Mouse (Mus musculus): ENCODE measurements around the gene Olfr1130.
"Not testable (repeated sequence)": the region's sequence is repeated elsewhere in the genome, so short reads cannot be mapped to it uniquely, and the experiment has no call there.

Gene Olfr1130

GRCm38 (mm10) chr2:87605912-87606311, at the start of gene Olfr1130:
Gene Olfr1130, plus strand, starts transcription at chr2:87606212.
- DNase-seq: not testable (repeated sequence)

- not testable (repeated sequence) for DNase-seq
Measured at GRCm38 (mm10) chr2:87573602-87574001, 32.4 kb upstream of the Olfr1130 start, which contains the start of gene Olfr1129. Gene Olfr1129, plus strand, starts transcription at chr2:87573902.

- DNase-seq: no peak
Measured at GRCm38 (mm10) chr2:87626804-87627203, 20.8 kb downstream of the Olfr1130 start, which contains the start of gene Olfr1131. Gene Olfr1131, plus strand, starts transcription at chr2:87627104.

GRCm38 (mm10) chr2:87637435-87637834, 31.4 kb downstream of the Olfr1130 start, which contains the start of gene Olfr1132:
Gene Olfr1132, minus strand, starts transcription at chr2:87637535.
- no peak for DNase-seq

- no peak for DNase-seq
Measured at GRCm38 (mm10) chr2:87642441-87642840, 36.4 kb downstream of the Olfr1130 start.

- DNase-seq: no peak
Measured at GRCm38 (mm10) chr2:87647274-87647673, 41.3 kb downstream of the Olfr1130 start, which contains the start of gene Olfr1133. Gene Olfr1133, minus strand, starts transcription at chr2:87647374.

- DNase-seq: no peak
Measured at GRCm38 (mm10) chr2:87658360-87658759, 52.3 kb downstream of the Olfr1130 start, which contains the start of gene Olfr1134. Gene Olfr1134, minus strand, starts transcription at chr2:87658460.

Measured in cerebellum, postnatal 10 days (tissue).